Mouse (Mus musculus) thymus, postnatal 4 days (tissue): ENCODE measurements at regions not wholly inside any gene's neighbourhood (a gene's known extent, or its start where the extent isn't known, plus 50 kb on each side); places are given as distances from the start of the nearest gene placed in this dataset.

Source experiments
- DNase-seq: peaks from one replicate; pipeline ENCODE4 v3.0.0; 2021

DNA sequence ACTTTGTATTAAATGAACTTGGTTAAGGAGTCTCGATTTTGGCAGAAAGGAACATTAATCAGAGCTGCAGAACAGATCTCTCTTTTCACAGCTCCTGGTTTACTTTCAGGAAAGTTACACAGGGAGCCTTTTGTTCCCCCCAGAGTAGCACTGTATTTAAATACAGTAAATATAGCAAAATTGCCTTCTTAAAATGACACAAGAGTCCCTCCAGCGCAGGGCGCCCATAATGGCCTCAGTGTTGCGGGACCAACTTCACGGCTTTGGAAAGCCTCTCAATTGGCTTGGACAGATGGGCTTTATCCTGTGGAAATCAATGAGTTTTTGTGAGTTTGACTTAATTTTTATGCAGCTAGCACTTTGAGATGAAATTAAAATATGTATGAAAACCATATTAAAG lies 588.3 kb upstream of the Sall1 start:
- DNase-seq: no peak

DNA sequence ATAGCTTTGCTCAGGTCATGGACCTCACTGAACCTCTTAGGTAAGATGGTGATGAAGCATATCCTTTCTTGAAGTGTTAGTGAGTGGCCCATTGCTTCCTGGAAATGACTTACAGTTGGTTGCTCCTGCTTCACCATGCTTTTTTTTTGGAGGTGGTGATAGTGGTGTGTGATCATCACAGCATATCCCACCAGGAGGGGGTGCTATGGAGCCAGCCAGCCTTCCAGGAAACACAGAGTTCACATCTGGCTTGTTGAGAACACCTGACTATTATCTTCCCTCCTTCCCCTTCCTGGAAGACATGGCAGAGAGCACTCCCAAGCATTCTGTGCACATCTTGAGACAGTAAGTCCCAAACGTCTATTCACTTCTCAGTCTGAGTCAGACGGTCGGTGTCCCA lies 586.6 kb upstream of the Sall1 start:
- DNase-seq: peak; percentile 67

DNA sequence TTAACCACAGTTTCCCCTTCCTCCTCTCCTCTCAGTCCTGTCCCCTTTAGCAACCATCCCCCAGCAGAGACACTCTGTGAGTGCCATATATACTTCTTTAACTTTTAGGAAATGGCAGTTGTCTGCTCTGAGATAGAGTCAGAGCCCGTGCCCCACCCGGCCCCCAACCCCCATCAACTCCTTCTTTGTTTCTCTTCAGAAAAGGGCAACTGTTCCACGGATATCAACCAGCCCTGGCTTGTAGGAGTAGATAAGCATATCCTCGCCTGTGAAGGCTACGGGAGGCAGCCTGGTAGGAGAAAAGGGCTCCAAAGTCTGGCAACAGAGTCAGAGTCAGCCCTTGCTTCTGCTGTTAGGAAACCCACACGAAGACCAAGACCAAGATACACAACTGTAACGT lies 574.1 kb upstream of the Sall1 start:
- no peak for DNase-seq

DNA sequence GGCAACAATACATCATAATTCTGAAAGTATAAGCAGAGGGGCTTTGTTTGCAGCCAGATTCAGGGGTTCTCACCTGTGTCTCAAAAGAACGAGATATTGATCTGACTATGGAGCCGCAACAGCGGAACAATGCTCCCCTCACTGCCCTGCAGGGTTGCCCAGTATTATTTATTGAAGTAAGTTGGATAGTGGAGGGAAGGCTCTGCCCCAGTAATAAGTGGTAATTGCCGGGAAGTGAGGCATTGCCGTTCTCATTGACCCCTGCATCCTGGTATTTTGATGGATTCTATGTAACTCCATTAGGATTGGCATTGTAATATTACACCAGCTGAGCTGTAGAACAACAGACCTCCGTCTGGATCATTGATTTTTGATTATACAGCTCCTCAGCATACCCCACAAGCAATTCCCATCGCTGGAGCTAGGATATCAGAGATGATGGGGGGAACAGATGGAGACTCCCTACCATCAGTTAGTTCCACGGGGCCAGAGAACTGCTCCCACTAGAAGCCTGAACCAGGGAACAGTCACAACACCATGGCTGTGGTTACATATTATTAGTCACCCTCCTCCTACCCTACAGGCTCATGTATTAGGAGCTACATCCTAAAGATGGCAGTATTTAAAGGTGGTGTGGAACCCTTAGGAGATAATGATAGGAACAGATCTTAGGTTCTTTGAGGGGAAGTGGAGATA lies 572.0 kb upstream of the Sall1 start:
- no peak for DNase-seq

DNA sequence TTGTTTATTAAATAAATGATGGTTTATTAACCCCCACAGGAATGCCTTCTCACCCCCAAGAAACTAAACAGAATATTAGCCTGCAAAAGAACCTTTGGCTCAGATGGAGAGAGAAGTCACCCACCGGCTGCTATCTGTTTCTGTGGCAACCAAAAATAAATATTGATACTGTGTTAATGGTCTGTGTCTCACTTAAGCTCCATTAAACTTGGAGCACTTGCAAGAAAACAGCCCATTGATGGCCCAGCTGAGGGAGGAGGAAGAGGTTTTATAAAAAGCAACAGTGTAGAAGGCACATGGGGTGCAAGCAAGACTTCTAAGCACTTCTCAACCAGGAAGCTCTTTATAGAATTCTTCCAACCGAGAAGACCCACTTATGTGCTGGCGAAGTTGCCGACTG lies 565.1 kb upstream of the Sall1 start:
- DNase-seq: no peak

DNA sequence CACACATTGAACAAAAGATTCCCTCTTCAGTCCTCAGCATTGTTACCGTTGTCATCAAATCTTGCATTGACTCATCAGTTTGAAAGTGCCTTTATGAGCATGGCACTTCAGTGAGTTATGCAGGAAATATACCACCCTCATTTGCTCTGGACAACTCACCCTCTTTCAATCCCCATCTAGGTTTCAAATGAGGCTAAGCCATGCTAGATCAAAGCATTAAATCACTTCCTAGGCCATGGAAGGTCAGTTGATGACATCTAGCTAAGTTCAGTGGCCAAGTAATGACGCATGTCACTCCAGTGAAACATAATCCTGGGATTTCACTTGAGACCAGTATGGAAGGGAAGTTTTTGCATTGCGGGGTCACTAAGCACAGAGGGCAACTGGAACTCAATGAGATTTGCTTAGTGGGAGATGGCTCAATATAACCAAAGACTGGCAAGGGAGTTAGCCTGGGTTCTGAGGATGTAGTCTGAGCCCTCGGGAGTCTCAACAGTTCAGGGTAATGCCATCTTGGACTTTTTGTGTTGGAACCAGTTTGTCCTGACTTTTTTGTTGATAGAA lies 562.0 kb upstream of the Sall1 start:
- DNase-seq: no peak

DNA sequence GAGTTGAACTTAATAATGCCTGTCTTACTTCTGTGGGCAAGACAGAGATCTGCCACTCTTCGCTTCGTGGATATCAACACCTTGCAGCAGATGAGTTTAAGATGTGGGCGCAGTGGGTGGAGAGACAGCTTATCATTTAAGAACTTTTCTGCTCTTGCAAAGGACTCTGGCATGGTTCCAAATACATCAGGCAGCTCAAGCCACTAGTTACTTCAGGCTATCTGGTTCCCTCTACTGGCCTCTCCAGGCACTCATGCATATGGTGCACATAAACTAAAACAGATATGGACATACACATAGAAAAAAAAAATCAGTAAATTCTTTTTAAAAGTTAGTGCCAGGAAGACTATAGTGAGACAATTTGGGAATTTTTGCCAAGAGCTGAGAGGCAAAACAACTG lies 560.5 kb upstream of the Sall1 start:
- no peak for DNase-seq

DNA sequence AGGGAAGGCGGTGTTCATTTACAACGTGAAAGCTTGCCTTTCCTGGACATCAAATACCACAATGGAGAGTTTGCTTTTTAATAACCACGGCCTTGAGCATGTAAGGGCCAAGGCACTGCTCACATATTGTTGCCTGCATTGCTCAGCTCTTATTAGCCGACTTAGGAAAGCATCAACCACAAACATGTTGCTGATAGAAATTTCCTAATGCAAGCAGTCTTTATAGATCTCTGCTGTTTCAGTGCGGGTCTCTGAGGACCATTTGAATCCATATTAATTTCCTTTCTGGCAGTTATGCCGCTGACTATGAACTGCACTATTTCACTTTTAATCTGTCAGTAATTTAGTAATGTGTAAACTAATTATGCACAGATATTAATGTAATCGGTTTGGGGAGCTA lies 552.4 kb upstream of the Sall1 start:
- no peak for DNase-seq

DNA sequence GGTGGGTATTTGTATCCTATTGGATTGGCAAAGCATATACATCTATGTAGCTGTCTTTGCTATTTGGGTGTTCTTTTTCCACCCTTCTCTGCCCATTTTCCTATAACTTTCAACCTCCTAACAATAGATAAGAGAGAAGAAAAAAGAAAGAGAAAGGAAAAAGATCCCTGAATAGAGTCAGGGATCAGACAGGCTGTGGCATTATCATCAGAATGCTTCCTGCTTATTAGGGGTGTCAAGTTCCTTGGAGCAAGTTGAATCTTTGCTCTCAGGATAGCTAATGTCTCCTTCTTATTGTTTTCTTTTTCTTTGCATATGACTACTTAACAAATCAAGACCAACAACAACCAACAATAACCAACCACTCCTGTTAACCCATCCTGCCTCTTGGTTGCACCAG lies 539.1 kb upstream of the Sall1 start:
- no peak for DNase-seq

DNA sequence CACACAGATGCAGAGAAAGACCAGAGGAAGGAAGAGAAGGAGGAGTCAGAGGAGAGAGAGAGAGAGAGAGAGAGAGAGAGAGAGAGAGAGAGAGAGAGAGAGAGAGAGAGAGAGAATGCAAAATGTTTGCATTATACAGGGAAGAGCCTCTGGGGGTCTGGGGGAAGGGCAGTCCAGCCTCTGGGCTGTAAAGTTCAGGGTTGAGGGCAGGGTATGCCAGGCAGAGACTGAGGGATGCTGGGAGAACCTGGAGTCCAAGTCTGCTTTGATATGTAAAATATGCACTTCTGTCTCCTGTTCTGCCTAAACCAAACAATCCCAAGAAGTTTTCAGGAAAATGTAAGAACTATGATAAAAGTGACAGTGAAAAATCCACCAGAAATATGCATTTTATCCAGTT lies 538.6 kb upstream of the Sall1 start:
- DNase-seq: no peak

DNA sequence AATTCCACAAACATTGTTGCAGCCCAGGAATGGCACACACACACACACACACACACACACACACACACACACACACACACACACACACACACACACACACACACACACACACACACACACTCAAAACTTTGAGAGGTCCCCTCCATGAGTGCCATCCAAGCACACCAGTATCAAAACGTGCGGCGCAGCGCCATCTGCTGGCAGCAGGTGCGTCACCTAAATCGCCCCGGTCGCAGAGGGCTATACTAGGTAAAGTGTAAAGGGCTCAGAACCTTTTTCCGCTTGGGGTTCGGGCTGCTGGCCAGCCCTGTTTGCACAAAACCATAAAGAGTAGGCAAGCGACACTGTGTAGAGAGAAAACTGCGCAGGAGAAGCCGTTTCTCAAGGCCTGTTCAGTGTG lies 527.9 kb upstream of the Sall1 start:
- peak; percentile 78 for DNase-seq

DNA sequence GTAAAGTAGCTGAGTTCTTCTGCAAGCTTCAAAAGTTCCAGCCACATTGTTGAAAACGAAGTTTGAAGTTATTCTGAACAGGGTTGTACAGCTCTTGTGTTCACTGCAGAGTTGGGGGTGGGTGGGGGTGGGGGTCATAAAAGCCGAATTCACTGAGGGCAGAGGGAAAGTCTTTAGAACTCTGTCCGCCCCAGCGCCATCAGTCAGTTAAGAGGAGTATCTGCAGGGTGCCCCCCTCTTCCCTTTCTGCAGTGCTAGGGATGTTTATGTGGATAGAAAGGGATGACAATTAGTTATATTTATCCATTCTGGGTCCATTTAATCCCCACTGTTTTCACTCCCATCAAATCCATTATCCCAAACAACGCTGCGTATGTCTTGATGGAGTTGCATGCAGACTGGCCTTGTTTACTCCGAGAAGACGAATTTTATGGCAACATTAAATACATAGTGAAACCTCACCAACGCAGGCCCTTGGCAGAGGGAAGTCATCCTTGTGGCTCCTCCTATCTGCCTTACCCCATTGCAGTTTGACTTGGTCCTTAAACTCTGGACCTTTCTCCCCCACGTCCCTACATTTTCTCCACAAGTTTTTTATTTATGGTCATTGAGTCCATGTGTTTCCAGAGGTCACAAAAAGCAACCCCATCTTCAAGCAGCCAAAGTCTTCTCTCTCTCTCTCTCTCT lies 526.8 kb upstream of the Sall1 start:
- no peak for DNase-seq

DNA sequence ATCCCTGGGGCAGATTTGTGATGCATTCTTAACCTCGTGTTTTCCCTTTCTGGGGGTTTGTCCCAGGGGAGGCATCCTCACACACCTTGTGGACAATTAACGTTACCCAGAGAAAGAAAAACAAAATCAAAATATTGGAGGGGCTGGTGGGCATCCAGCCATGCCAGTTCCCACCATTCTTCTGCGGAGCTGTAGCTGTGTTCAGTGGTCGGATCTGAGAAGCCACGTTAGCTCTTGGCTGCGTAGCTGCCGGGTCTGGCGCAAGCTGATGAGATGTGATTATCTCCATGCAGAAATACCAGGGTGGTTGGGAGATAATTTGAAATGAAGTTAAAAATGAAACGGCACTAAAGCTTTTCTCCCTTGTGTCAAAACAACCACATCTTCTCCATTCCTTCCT lies 525.4 kb upstream of the Sall1 start:
- DNase-seq: no peak

DNA sequence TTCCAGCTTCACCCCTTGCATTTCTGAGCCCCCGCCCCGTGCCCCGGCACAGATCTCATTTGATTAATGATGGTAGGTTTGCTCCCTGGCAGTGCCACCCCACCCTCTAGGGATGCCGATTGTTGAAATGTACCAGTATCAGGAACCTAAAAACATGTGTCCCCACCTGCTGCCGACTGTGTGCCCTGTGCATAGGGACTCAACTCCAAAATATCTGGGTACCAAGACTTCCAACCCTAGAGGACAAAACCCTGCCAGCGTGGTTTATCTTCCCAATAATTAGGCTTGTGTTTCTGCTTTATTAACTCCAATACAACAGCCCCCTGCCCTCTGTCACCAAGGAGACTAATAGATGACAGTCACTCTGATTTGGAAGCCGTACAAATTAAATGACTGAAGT lies 524.7 kb upstream of the Sall1 start:
- no peak for DNase-seq

DNA sequence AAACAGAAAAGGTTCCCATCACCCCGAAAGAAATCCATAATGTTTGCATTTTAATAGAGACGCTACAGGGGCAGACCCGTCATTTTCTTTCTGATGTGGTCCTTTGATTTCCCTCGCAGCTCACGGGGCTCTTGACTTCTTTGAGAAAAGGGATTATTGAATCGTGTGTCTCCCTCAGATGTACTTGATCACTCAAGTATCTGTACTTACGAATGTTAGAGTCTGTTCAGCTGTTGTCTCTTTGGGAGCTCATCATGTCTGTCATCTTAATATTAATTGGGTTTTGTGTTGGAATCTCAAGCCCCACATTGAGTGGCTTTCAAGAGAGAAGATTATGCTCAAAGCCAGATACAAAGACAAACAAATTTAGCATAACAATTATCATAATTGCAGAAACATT lies 523.0 kb upstream of the Sall1 start:
- no peak for DNase-seq

DNA sequence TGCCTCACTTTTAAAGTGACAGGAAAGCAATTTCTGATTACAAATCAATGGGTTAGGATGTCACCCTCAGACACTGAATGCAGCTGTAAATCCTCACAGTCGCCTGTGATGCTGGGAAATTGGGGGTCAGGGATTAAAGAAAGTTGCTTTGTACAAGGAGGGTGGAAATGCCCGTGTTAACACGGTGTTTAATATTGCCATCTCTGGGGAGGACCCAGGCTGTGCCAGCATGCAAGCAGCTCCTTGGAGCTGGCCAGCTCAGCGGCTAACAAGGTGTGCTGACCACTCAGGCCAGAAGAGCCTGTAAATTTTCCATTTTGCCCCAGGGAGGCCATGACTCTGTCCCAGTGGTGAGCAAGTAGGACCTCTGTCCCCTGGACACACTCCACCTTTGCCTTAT lies 522.5 kb upstream of the Sall1 start:
- no peak for DNase-seq

DNA sequence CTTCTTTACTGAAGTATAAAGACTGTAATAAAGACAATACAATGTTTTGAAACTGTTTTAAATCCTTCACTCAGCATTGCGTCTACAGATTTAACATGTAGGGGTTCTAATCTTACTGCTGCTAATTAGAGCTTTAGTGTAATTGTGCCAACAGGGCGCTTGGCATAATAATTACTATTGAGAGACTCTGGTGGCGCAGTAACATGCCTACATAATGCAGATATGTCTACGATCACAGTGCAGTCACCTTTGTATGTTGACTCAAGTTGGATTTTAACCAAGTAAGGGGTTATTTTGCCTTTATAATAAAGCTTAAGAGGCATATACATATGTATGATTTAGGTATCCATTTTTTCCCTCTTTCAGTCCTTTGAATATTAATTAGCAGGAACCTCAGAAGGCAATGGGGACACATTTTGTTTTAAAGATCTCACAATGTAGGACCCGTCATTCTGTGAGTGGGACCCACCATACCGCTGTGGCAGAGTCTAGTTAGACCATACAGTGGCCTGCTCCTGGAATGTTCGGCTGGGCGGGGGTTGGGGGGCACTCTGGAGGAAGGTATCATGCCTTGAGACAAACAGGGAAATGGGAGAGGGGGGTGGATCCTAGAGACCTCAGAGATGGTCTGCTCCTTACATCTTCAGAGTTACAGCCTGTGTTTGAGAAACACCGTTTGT lies 521.3 kb upstream of the Sall1 start:
- DNase-seq: no peak

DNA sequence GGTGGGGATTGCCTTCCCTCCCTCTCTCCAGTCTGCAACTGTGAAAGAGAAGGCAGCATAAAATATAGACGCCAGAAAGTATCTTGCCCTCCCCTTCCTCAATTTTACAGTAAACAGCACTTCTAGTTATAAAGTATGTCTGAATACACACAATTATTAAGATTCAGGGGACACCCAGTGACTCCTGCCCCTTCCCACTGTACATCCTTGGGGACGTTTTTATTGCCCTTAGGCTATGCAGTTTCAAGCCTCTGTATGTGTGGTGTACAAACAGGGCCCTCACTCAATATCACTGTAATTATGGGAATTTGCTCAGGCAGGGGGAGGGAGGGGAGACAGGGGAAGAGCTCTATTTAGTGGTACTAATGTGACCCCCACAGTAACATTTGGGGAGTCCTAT lies 519.6 kb upstream of the Sall1 start:
- no peak for DNase-seq

DNA sequence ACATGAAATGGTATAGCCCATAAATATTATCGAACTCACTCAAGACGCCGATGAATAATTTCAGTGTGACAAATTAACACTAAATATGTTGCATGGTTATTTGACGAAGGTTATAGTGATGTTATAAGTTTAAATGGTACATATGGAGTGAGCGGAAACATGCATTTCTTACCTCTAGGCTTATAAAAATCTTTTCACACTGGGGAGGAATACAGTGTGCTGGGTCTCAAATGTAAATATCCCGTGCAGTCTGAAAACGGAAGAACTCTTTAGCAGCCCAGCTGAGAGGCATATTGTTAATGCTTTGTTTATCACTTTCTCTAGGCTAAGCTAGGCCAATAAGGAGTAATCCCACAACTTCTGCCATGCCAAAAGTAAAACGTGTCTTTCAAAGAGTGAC lies 518.6 kb upstream of the Sall1 start:
- no peak for DNase-seq

DNA sequence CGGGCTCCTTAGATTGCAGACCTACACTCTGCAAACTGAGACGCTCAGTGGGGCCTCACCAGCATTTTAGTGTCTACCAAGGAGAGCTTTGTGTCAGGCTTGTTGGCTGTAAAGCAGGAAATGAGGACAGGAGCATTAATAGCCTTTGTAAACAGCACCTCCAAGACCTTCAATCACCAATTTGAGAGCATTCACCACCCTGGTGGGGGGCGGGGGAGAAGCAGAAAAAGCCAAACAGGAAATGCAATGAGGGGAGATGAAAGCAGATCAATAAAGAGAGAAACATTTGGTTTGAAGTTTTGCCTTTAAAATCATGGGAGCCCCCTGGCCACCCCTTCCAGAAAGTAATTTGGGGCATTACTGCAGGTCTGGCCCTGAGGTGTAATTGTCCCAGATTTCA lies 497.3 kb upstream of the Sall1 start:
- no peak for DNase-seq

DNA sequence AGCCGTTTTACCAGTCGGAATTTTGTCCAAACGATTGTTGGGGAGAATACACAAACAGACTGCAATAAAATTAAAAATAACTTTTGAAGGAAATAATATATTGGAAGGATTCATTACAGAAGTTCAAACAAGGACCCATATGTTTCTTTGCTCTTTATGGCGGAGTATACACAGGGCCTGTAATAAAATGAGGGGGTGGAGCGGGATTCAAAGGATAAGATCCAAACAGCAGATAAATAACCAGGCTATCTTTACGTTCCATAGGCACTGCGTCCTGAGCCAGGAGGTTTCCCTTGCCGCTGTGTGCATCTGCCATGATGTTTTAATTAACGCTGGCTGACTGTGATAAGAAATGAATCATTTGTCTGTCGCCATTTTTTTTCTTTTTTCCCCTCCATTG lies 490.6 kb upstream of the Sall1 start:
- no peak for DNase-seq

DNA sequence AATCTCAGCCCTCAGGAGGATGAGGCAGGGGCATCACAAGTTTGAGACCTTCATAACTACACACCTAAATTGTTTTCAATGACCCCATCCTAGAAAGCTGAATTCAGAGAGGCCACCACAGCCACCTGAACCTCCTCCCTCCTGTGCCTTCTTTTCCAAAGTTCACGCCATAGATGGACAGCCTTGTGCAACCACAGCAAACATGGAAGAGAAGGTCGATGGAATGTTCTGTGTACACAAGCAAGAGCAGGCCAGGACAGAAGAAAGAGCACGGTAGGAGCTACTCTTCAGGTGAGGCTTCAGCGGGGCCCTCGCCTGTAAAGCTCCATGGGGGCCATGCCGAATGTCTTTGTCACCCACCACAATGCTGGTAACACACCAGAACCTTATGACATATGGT lies 481.1 kb upstream of the Sall1 start:
- DNase-seq: no peak

DNA sequence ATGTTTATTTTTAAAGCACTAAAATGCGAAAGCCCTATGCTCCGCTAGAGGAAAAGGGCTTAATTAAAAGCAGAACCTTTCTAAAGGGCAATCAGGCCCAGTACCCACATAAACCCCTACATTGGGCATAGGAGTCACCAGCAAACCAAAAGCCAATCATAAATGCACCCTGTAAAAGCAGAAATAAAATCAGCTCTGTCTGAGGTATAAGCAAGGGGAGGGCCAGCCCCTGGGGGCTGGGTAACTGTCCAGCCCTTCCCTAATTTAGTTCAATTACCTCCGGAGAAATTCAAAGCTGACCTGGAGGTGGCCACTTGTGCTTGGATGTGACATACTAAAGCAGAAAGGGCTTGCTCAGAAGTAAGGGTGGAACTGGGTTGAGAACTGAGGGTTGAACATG lies 479.4 kb upstream of the Sall1 start:
- DNase-seq: no peak

DNA sequence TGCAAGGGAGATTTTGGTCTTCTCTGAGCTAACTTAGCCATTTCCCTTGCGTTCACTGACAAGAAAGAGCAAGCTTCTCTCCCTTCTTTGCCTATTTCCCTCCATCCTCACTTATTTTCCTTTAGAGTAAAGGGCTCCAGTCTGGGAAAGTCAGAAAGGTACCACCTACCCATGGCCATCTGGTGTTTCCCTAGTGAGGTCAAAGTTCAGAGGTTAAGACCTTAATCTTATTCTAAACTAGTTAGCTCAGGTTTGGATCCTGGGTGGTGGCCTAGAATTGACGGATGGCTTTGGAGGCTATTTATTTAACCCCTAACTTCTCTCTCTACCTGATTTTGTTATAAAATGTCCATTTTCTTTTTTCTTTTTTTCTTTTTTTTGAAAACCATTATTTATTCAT lies 472.6 kb upstream of the Sall1 start:
- DNase-seq: no peak
